Mouse (Mus musculus): ENCODE results near the gene Clec5a. TPM values are rescaled to one million over a fixed set of nuclear protein-coding genes. Genes with fewer than 3 reads are reported as not detected.

Clec5a gene
- 3.7 and 6.0 TPM in 2 replicates for polyA plus RNA-seq (2012)

DNA sequence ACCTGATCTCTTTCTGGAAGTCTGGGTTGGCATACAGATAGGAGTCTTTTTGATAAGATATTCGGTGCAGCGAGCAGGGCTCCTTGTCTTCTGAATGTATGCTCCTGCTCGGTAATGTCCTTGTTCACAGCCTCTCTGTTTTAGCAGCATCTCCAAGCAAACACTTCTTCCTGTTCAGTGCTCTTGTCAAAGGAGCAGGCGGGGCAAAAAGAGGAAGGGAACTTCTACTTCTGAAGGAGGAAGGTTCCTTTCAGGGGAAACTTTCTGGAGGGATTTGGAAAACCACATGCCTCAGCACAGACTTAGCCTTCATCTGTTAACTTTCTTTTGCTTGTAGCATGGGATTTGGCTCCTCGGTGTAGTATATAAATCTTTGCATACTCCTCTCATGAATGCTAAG, at the start of gene Clec5a:
Gene Clec5a (minus strand): TSS at position 177 of the 400 bp plus-strand sequence.

DNA sequence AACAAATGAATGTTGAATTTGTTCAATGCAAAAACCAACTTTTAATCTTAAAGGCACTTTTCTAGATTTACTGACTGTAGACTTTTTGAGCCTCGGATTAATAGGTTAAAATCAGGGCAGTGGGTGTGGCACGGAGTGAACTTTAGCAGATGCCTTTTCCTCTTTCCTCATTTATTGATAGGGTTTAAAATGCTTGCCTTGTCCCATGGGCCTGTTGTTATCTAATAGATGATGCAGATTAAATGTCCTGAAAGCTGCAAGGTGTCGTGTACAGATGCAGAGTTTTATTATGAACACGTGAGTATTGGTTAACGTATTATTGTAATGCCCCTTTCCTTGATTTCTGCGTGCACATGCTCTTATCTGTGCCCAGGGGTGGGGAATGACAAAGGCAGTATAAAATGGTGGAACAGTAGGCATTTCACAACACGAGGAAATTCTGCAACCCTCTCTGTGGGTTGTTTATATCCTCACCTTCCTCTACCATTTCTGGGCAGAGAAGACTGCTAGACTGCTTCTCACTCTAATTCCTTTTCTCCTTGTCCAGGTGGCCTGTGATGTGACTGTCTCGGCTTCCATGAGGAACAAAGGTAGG, 42.9 kb upstream of the Clec5a start, which contains the start of gene Mgam:
Gene Mgam (plus strand): TSS at position 426 of the 595 bp plus-strand sequence.

DNA sequence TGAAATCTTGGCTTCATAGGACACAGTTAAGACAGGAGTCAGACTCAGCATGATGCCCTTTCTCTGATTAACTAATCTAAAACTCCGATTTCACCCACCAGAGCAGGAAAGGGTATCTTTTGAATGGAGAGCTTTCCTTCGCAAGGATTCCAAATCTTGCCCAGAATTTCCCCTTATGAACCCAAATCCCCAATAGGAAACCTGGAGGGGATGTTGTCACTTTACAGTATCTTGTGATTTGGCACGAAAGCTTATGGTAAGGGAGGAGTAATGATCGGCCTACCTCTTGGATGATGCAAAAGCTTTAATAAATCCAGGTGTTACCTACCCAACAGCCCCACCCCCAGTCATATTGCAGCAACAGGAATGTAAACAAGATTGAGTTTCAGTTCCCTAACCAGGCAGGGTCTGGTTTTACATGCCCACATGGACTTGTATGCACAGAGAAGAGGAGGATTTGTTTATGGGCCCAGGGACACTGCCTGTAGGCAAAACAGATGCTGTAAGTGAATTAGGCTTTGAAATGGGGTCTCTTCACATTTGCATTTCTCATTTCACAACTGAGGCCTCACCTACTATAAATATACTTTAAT, 27.7 kb upstream of the Clec5a start, which contains the start of gene Tas2r138:
Gene Tas2r138 (minus strand): TSS at position 51 of the 593 bp plus-strand sequence.

DNA sequence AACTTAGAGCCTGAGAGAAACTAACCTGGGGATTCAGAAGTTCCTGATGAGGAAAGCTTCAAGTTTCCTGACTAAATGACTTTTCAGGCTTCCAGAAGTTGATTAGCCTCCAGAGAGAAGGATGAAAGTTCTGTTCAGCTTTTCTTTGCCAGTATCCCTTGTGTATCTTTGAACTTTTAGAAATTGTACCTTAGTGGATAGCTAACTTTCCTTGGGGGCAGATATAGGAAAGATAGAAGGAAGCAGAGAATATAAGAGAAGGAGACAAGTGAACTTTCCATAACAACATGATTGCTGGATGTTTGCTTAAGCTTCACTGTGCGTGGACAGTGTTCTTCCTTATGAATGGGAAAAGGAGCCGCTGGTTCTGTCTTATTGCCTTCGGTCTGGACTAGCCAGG, 16.4 kb downstream of the Clec5a start, which contains the start of gene Olfr460:
Gene Olfr460 (plus strand): TSS at position 301 of the 400 bp plus-strand sequence.

DNA sequence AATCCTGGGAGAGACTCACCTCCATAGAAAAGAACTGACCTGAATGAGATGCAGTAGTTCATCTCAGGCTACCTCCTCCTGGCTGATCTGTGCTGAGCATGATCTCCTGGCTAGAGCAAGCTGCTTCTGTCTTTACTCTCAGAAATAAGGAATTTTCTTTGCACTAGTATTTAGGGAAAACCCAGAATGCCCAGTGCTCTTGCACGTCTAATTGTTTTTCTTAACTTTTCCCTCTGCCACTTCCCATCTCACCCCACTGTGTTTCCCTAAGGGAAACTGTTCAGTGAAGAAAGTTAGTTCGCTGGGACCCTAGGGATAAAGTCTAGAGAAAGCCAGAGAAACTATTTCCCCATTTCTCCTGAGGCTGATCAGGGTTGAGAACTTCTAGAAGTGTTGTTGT, 30.7 kb downstream of the Clec5a start, which contains the start of gene Olfr461:
Gene Olfr461 (minus strand): TSS at position 101 of the 400 bp plus-strand sequence.

Other genes with a start within 250 kb of the Clec5a start
- gene E330009J07Rik, start 149.7 kb downstream of the Clec5a start, polyA plus RNA-seq (2012): 4.2 and 5.3 TPM in 2 replicates
- gene Wee2, start 146.7 kb downstream of the Clec5a start, polyA plus RNA-seq (2012): not detected in 2 replicates
- 28.9 and 31.7 TPM in 2 replicates for gene Ssbp1, start 114.5 kb downstream of the Clec5a start, polyA plus RNA-seq (2012)
- gene Tas2r137, start 94.6 kb downstream of the Clec5a start, polyA plus RNA-seq (2012): not detected in 2 replicates
- not detected in 2 replicates for gene Tas2r108, start 92.3 kb downstream of the Clec5a start, polyA plus RNA-seq (2012)
- gene Prss37, start 66.3 kb downstream of the Clec5a start, polyA plus RNA-seq (2012): not detected in 2 replicates
- not detected in 2 replicates for gene Olfr461, start 30.8 kb downstream of the Clec5a start, polyA plus RNA-seq (2012)
- gene Olfr460, start 16.3 kb downstream of the Clec5a start, polyA plus RNA-seq (2012): not detected in 2 replicates
- gene Tas2r138, start 27.5 kb upstream of the Clec5a start, polyA plus RNA-seq (2012): not detected in 2 replicates
- 1.8 and 2.6 TPM in 2 replicates for gene Mgam, start 43.0 kb upstream of the Clec5a start, polyA plus RNA-seq (2012)

Measured in megakaryocyte-erythroid progenitor cell, adult 5 weeks (primary cell).